8 mouse cellular contexts compared by ENCODE assay signal in genomic region chr2:18910209-18910608, GRCm38 (mm10).
"Had no signal": no experiment of that assay in that cellular context is flagged by ENCODE, and none has a peak within 500 bp of the region (broad histone marks: within the 10 kb centered on the region; RNA-seq: fewer than 3 reads in every experiment).

No protein-coding gene starts in this region.

- DNase-seq: lung, adult 2 months; lung, postnatal 4 days; midbrain, embryonic 14.5 days; right cerebral cortex, postnatal 14 days; thymus, adult 2 months; thymus, postnatal 25 days; thymus, postnatal 4 days had no signal

- ATAC-seq: midbrain, embryonic 16.5 days had no signal
